Mouse (Mus musculus) hindbrain, embryonic 14.5 days (tissue): ENCODE measurements at regions not wholly inside any gene's neighbourhood (a gene's known extent, or its start where the extent isn't known, plus 50 kb on each side); places are given as distances from the start of the nearest gene placed in this dataset.

Experiments used
- ATAC-seq: fragments of 200-750 bp; cut with Nextera tagmentation; 2 replicates; pipeline ENCODE4 v1.8.0; 2017; ENCODE audit warnings: moderate number of reproducible peaks, mild to moderate bottlenecking, moderate TSS enrichment, moderate library complexity; ENCODE audit not compliant: low FRiP score
- DNase-seq: peaks from one replicate; pipeline ENCODE4 v3.0.0-alpha.2; 2015; ENCODE audit warnings: low spot score
- H3K27ac ChIP-seq: fragments of 300-500 bp; sonication (generic); 2 replicates; pipeline ENCODE4 v1.5.1; 2014; ENCODE audit warnings: mild to moderate bottlenecking, moderate library complexity
- H3K27me3 ChIP-seq: fragments of 300-500 bp; sonication (generic); 2 replicates; pipeline ENCODE4 v1.6.1; 2014; ENCODE audit warnings: mild to moderate bottlenecking, low read length, mixed read lengths; ENCODE audit not compliant: control insufficient read depth, insufficient read depth
- H3K36me3 ChIP-seq: fragments of 300-500 bp; sonication (generic); replicated peaks from 2 replicates; pipeline ENCODE4 v1.6.1; 2014; ENCODE audit not compliant: control insufficient read depth, insufficient read depth
- H3K4me1 ChIP-seq: fragments of 300-500 bp; sonication (generic); replicated peaks from 2 replicates; pipeline ENCODE4 v1.6.1; 2014; ENCODE audit warnings: antibody characterized with exemption, low read length, mixed read lengths; ENCODE audit not compliant: control insufficient read depth, insufficient read depth
- H3K4me2 ChIP-seq: fragments of 300-500 bp; sonication (generic); replicated peaks from 2 replicates; pipeline ENCODE4 v1.6.1; 2014; ENCODE audit warnings: mild to moderate bottlenecking, moderate library complexity
- H3K4me3 ChIP-seq: fragments of 300-500 bp; sonication (generic); replicated peaks from 2 replicates; pipeline ENCODE4 v1.5.1; 2014; ENCODE audit warnings: mild to moderate bottlenecking, low read length
- H3K9ac ChIP-seq: fragments of 300-500 bp; sonication (generic); 2 replicates; pipeline ENCODE4 v1.6.1; 2014
- H3K9me3 ChIP-seq: fragments of 300-500 bp; sonication (generic); 2 replicates; pipeline ENCODE4 v1.6.1; 2016; ENCODE audit warnings: low read length; ENCODE audit not compliant: control insufficient read depth
- WGBS: fragments of 180-500 bp; shearing (Covaris S2); extraction: QIAGEN DNeasy Blood & Tissue Kit; methylation state at CpG from one replicate; pipeline ENCODE4 v1.1.7; 2014; 5-methylcytosine and 5-hydroxymethylcytosine counted together

- 94% methylated on average over 6 of the region's 6 CpGs for WGBS
Observed at GRCm38 (mm10) chr17:64941555-64941954, 105.7 kb upstream of the 4930583I09Rik start.

GRCm38 (mm10) chr17:64935683-64936082, 99.8 kb upstream of the 4930583I09Rik start:
- 92% methylated on average over 4 of the region's 4 CpGs for WGBS
- Histone ChIP-seq H3K36me3 (no peaks in the 10 kb centered on the region), H3K4me2 (no peak overlapping the region), H3K27me3 (no peaks in the 10 kb centered on the region), H3K4me3 (no peak overlapping the region), H3K9me3 (0 out of 2 replicates have a peak, but pooled peaks cover 5% of the 10 kb centered on the region), H3K4me1 (0 out of 2 replicates have a peak, but pooled peaks cover 3% of the 10 kb centered on the region), H3K9ac (no peak overlapping the region), H3K27ac (no peak overlapping the region)
- ATAC-seq (no peak), DNase-seq (no peak)

More at GRCm38 (mm10) chr17:64941555-64941954, 105.7 kb upstream of the 4930583I09Rik start:
- DNase-seq (no peak), ATAC-seq (no peak)
- Histone ChIP-seq H3K4me3 (no peak overlapping the region), H3K27me3 (no peaks in the 10 kb centered on the region), H3K36me3 (no peaks in the 10 kb centered on the region), H3K9ac (no peak overlapping the region), H3K9me3 (0 out of 2 replicates have a peak, but pooled peaks cover 5% of the 10 kb centered on the region), H3K27ac (no peak overlapping the region), H3K4me1 (0 out of 2 replicates have a peak, but pooled peaks cover 3% of the 10 kb centered on the region), H3K4me2 (no peak overlapping the region)

- Histone ChIP-seq H3K4me1 (0 out of 2 replicates have a peak, but pooled peaks cover 3% of the 10 kb centered on the region), H3K4me2 (no peak overlapping the region), H3K9me3 (0 out of 2 replicates have a peak, but pooled peaks cover 5% of the 10 kb centered on the region), H3K36me3 (no peaks in the 10 kb centered on the region), H3K27ac (no peak overlapping the region), H3K9ac (no peak overlapping the region), H3K4me3 (no peak overlapping the region), H3K27me3 (no peaks in the 10 kb centered on the region)
- WGBS = 83% methylated on average over 1 of the region's 1 CpGs
- ATAC-seq (no peak), DNase-seq (no peak)
Observed at GRCm38 (mm10) chr17:64934411-64934810, 98.5 kb upstream of the 4930583I09Rik start.

- Histone ChIP-seq H3K9me3 (no peaks in the 10 kb centered on the region), H3K4me3 (no peak overlapping the region), H3K4me1 (no peaks in the 10 kb centered on the region), H3K4me2 (no peak overlapping the region), H3K27ac (no peak overlapping the region), H3K36me3 (no peaks in the 10 kb centered on the region), H3K9ac (no peak overlapping the region), H3K27me3 (no peaks in the 10 kb centered on the region)
- WGBS = 46% methylated on average over 7 of the region's 7 CpGs
- ATAC-seq = no peak
- no peak for DNase-seq
Observed at GRCm38 (mm10) chr17:64930816-64931428, 95.1 kb upstream of the 4930583I09Rik start.

- WGBS = 80% methylated on average over 5 of the region's 5 CpGs
- ATAC-seq (no peak), DNase-seq (no peak)
- H3K4me2 ChIP-seq = no peak overlapping the region
- H3K27me3 ChIP-seq = no peaks in the 10 kb centered on the region
- no peak overlapping the region for H3K4me3 ChIP-seq
- no peak overlapping the region for H3K27ac ChIP-seq
- H3K4me1 ChIP-seq = no peaks in the 10 kb centered on the region
- no peaks in the 10 kb centered on the region for H3K9me3 ChIP-seq
- no peaks in the 10 kb centered on the region for H3K36me3 ChIP-seq
- no peak overlapping the region for H3K9ac ChIP-seq
Observed at GRCm38 (mm10) chr17:64923762-64924161, 87.9 kb upstream of the 4930583I09Rik start.

- Histone ChIP-seq H3K4me3 (no peak overlapping the region), H3K9ac (no peak overlapping the region), H3K4me2 (no peak overlapping the region), H3K36me3 (no peaks in the 10 kb centered on the region), H3K4me1 (no peaks in the 10 kb centered on the region), H3K9me3 (no peaks in the 10 kb centered on the region), H3K27ac (no peak overlapping the region), H3K27me3 (no peaks in the 10 kb centered on the region)
- no peak for DNase-seq
- 85% methylated on average over 4 of the region's 4 CpGs for WGBS
- ATAC-seq = no peak
Observed at GRCm38 (mm10) chr17:64922235-64922634, 86.4 kb upstream of the 4930583I09Rik start.

GRCm38 (mm10) chr17:64920236-64920635, 84.4 kb upstream of the 4930583I09Rik start:
- Histone ChIP-seq H3K9me3 (no peaks in the 10 kb centered on the region), H3K9ac (no peak overlapping the region), H3K4me1 (peaks cover 8% of the 10 kb centered on the region), H3K27ac (no peak overlapping the region), H3K4me3 (no peak overlapping the region), H3K36me3 (no peaks in the 10 kb centered on the region), H3K4me2 (no peak overlapping the region), H3K27me3 (no peaks in the 10 kb centered on the region)
- DNase-seq = no peak
- ATAC-seq = no peak
- 75% methylated on average over 2 of the region's 2 CpGs for WGBS

- no peak overlapping the region for H3K4me2 ChIP-seq
- ATAC-seq (no peak), DNase-seq (no peak)
- H3K36me3 ChIP-seq = no peaks in the 10 kb centered on the region
- peaks cover 14% of the 10 kb centered on the region for H3K4me1 ChIP-seq
- H3K27ac ChIP-seq = no peak overlapping the region
- no peaks in the 10 kb centered on the region for H3K27me3 ChIP-seq
- no peak overlapping the region for H3K9ac ChIP-seq
- H3K4me3 ChIP-seq = no peak overlapping the region
- WGBS = 81% methylated on average over 4 of the region's 4 CpGs
- H3K9me3 ChIP-seq = no peaks in the 10 kb centered on the region
Observed at GRCm38 (mm10) chr17:64917830-64918229, 82.0 kb upstream of the 4930583I09Rik start.

- Histone ChIP-seq H3K4me3 (no peak overlapping the region), H3K9ac (no peak overlapping the region), H3K4me2 (no peak overlapping the region), H3K9me3 (no peaks in the 10 kb centered on the region), H3K36me3 (no peaks in the 10 kb centered on the region), H3K4me1 (peaks cover 14% of the 10 kb centered on the region), H3K27ac (no peak overlapping the region), H3K27me3 (no peaks in the 10 kb centered on the region)
- DNase-seq (no peak), ATAC-seq (no peak)
- WGBS = 77% methylated on average over 6 of the region's 6 CpGs
Observed at GRCm38 (mm10) chr17:64916657-64917056, 80.8 kb upstream of the 4930583I09Rik start.
